Mouse (Mus musculus): Measurements from ENCODE around the gene Zfp451.
"Not testable (repeated sequence)": the region's sequence is repeated elsewhere in the genome, so short reads cannot be mapped to it uniquely, and the experiment has no call there.

The Zfp451 gene

DNA sequence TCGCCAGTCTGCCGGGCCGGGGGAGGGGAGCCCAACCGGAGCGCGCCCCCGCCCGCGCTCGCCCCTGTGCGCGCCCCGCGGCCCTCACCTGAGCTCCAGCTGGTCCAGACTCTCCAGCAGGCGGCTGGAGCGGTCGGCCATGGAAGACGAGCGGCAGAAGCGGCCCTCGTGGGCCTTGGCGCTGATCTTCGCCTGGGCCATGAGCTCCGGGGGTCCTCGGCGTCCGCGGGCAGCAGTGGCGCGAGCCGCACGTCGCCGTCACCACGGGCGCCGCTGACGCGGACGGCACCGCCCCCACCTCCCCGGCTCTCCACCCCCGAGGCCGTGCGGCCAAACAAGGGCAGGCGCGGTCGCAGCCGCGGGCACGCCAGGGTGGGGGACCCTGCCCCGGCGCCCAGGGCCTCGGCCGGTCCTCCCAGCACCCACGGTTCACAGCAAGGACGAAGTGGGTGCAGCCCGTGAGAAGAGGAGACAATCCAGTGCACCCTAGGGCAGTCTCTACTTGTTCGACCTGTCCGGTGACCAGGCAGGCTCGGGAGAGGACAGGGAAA, 56.8 kb downstream of the Zfp451 start, which contains the start of gene Bag2:
Gene Bag2 (minus strand): TSS at position 305 of the 551 bp plus-strand sequence.
- DNase-seq (ENCODE audit: low spot score) = peak; percentile 83

DNA sequence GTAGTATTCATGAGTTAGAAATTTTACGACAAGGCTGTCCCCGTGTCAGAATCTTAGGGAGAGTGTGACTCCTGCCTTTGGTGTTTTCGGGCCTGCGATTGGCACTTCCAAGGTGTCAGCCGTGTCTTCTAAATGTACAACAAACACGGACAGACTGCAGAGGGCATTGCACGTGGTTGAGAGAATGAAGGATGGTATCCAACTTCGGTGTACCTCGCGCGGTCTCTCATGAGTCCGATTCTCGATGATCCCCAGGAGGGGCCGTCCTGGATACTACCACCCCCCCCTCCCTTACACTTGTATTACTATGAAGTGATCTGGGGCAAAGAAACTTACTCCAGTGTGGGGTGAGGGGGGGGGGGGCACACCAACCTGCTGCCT, 57.4 kb downstream of the Zfp451 start:
- peak; percentile 41 for DNase-seq (ENCODE audit: low spot score)

DNA sequence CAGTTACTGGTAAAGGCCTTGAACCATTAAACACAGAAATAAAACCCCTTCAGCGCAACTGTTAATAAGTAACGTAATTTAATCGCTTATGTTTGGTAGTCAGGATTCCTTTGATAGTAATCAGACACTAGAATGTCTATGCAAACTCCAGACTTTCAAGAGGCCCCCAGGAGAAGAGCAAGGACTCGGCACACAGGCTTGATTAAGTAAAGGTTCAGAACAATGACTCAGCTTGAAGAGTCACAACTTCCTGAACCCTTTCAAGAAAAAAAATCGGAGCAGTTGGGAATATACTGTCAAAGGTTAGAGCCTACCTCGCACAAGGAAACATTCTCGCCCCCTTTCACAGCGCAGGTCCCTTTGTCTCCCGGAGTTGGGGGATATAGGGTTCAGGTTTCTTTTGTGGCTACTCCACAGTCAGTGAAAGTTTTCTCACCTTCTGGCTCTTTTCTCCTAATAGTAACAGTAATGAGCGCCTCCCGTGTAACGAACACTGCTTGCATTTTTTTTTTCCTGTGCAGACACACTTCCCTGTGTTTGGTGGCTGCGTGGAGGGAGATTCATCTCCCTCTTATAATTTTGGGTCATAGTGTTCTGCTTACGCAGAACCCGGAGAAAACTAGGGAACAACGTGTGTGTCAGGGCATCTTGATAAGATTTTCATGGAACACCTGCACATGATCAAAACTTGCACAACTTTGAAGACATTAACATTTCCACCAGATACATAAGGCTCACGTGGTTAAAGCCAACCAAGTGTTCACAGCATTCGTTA, 58.0 kb downstream of the Zfp451 start:
- peak; percentile 52 for DNase-seq (ENCODE audit: low spot score)

DNA sequence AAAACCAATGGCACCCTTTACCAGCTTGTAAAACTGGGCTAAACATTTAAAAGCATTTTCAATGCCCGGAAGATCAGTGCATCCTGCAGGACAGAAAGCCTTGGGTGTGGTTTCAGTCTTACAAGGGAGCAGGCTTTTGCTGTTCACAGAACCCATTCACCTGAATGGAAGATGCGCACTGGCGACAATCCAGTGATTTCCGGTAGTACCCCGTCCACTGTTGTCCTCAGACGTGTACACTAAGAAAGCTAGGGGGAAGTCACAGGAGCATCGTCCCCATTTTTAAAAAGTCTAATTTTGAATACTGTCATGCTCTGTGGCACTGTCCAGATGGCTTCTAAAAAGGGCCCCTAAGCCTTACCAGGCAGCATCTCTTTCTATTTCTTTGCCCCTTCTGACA, 58.6 kb downstream of the Zfp451 start:
- peak; percentile 23 for DNase-seq (ENCODE audit: low spot score)

- DNase-seq (ENCODE audit: low spot score) = peak; percentile 84
These were observed 59.2 kb downstream of the Zfp451 start for GRCm38 (mm10) chr1:33754965-33755735.

GRCm38 (mm10) chr1:33754089-33754488, 60.3 kb downstream of the Zfp451 start:
- peak; percentile 84 for DNase-seq (ENCODE audit: low spot score)

- no peak for DNase-seq (ENCODE audit: low spot score)
These were observed 63.1 kb downstream of the Zfp451 start for GRCm38 (mm10) chr1:33751283-33751682.

GRCm38 (mm10) chr1:33749709-33750108, 64.7 kb downstream of the Zfp451 start:
- DNase-seq (ENCODE audit: low spot score) = not testable (repeated sequence)

DNA sequence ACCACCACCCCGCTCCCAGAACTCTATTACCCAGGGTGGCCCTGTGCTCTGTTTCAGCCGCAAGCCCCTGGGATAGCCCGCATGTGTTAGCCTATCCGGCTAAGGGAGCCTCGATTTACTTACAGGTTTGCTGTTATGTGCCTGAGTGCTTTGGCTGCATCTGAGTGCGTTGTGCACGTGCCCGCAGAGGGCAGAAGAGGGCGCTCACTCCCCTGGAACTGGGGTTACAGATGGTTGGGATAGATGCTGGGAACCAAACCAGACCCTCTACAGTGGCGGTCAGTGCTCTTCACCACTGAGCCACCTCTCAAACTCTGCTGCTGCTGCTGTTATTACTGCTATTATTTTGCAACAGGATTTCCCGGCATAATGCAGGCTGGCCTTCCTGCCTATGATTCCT, 65.3 kb downstream of the Zfp451 start:
- DNase-seq (ENCODE audit: low spot score) = no peak

DNA sequence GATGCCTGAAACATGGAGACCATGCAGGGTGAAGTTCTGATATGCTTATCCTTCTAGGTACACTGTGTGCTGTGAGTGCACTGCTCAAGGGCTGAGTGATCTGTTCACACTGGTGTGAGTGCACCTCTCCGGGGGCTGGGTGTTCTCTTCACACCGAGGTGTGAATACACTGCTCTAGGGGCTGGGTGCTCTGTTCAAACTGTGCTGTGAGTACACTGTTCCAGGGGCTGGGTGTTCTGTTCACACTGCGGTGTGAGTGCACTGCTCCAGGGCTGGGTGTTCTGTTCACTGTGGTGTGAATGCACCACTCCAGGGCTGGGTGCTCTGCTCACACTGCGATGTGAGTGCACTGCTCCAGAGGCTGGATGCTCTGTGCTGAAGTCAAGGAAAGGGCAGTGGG, 68.5 kb downstream of the Zfp451 start:
- no peak for DNase-seq (ENCODE audit: low spot score)

GRCm38 (mm10) chr1:33744815-33745214, 69.6 kb downstream of the Zfp451 start:
- DNase-seq (ENCODE audit: low spot score) = not testable (repeated sequence)

DNA sequence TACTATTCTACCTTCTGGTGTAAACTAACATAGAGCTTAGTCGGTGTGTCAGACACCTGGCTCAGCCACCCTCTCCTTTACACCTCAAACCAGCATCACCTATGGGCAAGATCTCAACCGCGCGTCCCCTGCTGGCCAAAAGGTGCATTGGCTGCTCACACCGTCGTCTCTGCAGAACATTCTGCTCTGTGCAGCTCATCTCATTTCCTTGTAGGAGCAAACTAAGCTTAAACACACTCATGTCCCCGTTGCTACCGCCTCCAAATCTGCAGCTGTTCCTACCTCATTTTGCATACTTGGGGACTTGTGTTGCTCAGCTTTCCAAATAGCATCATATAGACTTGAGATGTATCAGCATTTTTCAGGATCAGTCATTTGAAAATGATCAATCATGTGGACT, 71.5 kb downstream of the Zfp451 start:
- DNase-seq (ENCODE audit: low spot score) = peak; percentile 47

DNA sequence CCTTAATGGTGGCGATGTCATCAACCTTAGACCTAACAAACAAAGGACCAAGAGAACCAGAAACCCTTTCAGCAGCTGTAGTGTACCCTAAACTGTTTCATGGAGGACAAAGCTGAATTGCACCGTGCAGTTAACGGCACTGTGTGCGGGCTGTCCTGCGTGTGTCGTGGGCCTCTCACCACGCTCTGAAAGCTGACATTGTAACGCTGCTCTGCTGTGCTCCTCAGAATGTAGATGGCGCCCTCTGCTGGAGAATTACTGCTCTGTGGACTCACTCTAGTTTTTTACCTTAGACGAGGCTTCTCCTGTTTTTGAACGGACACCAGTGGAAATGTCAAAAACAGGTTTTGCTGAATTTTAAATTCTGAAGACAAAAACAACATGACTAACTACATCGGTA, 75.1 kb downstream of the Zfp451 start:
- peak; percentile 39 for DNase-seq (ENCODE audit: low spot score)

DNA sequence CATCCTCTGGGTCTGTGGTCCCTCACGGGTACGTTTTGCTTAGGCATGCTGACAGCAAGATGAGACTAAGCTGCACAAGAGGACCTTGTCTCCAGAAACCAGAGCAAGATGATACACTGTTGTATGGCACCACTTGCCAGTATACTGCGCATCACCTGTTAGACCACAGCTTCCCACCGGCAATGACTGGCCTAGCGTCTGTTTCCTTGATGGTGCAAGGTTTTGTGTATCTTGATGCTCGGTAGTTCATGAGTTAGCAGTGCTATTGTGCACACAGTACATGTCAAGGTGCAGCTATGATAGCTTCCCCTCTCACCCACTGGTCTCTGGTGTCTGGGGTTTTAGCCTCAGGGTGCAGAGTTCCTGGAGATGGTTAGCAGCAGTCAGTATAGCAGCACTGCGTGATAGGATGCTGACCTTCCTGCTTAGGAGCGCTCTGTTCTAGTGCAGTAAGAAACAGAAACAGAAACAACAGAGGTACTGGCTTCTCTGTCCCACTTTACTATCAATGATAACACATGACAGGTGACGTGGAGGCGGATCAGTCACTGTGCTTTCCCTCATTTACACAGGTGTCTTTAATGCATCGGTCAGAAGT, 75.6 kb downstream of the Zfp451 start:
- no peak for DNase-seq (ENCODE audit: low spot score)

GRCm38 (mm10) chr1:33738281-33738680, 76.1 kb downstream of the Zfp451 start:
- DNase-seq (ENCODE audit: low spot score) = no peak

DNA sequence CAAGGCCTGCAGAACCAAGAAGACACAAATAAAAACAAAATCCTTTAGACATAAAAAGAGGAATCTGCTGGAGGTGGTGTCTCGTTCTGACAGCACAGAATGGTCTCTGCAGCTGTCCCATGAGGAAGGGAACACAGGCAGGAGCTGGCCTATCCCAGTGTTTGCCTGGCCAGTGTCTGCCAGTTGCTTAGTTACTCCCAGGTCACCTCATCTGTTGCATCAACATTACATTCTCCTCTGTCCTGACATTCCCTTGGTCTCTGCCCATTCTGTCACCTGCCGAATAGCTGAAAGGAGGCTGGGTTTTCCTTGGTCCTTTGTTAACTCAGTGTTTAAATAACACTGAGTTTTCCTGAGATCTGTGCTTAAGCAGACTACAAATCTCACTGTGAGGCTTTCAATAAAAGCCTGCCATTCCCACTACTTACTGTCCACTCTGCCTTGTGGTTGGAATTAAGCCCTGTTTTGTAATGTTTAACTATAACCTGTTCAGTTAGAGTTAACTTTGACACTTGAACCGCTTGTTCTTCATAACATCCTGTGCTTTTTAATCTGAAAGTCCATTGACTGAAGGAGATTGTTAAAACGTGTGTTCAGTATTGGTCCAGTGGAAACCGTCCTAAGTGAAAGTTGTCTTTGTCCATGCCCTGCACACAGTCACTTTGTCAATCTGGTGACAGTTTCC, 80.3 kb downstream of the Zfp451 start:
- DNase-seq (ENCODE audit: low spot score) = peak; percentile 17

GRCm38 (mm10) chr1:33733044-33733443, 81.4 kb downstream of the Zfp451 start:
- DNase-seq (ENCODE audit: low spot score) = no peak

GRCm38 (mm10) chr1:33725086-33725485, 89.3 kb downstream of the Zfp451 start:
- no peak for DNase-seq (ENCODE audit: low spot score)

DNA sequence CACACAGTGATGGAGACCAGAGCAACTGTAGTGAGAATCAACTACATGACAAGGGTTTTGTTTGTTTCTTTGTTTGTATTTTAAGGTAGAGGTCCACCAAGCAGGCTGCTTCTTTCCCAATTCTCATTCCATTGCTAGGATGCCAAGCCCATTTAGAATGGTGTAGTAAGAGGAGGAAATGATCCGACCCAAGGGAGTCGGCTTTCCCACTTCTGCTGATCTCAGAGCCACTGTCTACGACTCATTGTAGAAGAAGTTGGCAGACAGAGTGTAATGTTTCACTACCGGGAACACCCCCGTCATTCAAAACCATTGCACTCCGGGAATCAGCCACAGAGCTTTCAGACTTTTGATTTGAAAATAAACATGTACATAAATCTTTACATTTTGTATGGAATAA, 89.9 kb downstream of the Zfp451 start:
- DNase-seq (ENCODE audit: low spot score) = no peak

DNA sequence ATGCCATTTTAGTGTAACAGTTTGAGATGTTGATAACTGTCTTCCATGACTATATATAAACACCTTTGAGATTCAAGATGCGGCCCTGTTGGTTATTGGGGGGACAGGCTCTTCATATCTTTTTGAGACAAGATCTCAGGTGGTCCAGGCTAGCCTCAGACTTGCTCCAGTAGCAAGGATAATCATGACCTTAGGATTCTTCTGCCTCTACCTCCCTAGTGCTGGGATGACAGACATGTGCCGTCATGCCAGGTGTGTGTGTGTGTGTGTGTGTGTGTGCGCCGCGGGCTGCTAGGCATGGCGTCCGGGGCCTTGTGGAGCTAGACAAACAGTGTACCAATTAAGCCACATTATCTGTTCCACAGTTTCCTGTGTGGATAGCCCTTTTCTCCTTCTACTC, 93.4 kb downstream of the Zfp451 start:
- no peak for DNase-seq (ENCODE audit: low spot score)

DNA sequence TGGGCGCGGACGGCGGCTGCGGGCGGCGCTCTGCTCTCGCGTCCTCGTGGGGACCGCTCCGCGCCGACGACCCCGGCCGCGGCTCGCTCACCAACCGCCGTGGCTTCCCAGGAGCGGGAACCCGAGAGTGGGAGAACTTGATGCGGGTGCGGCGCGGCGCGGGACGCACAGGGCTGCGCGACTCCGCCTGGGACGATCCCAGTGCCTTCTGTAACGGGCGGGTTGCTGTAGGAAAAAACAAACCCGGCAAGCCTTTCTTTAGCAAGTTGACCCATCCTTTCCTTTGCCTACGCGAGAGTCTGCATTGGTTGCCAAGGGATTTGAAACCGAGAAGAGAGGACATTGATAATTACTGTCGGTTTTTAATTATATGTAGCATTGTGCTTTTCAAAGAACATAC, 94.2 kb downstream of the Zfp451 start:
- no peak for DNase-seq (ENCODE audit: low spot score)

GRCm38 (mm10) chr1:33719733-33720225, 94.6 kb downstream of the Zfp451 start, which contains the start of gene Rab23:
TSS of gene Rab23 (plus strand) at chr1:33719887.
- peak; percentile 76 for DNase-seq (ENCODE audit: low spot score)
